Comparison of ENCODE assay signal across 9 mouse cellular contexts in genomic region chr5:122401303-122401640, GRCm38 (mm10). TPM values are rescaled to one million over a fixed set of nuclear protein-coding genes. Genes with fewer than 3 reads are reported as not detected.
A peak's percentile ranks its signal among the peaks of the same experiment; 100 is the strongest.
DNase-seq lines count a peak whose midpoint lies in the region; ATAC-seq and TF ChIP-seq lines count a peak whose summit lies in the region.
"Had no signal": no experiment of that assay in that cellular context is flagged by ENCODE, and none has a peak within 500 bp of the region (broad histone marks: within the 10 kb centered on the region; RNA-seq: fewer than 3 reads in every experiment).

No protein-coding gene starts in this region.

- no peak overlapping the region for H3K4me2 ChIP-seq in CH12.LX (ENCODE audit: insufficient read depth, low read depth, poor library complexity, severe bottlenecking)
- no peak overlapping the region for H3K4me2 ChIP-seq in lung, embryonic 14.5 days
- H3K4me2 ChIP-seq: neural tube, embryonic 12.5 days had no signal

- TF ChIP-seq RAD21 in CH12.LX (IDR thresholded peaks at IDR 0.05; ENCODE audit: low read depth, low read length), result peak; percentile 68

- H3K9ac ChIP-seq in CH12.LX (ENCODE audit: insufficient read depth, low read depth), result no peak overlapping the region
- H3K9ac ChIP-seq in lung, embryonic 14.5 days, result no peak overlapping the region
- H3K9ac ChIP-seq: neural tube, embryonic 12.5 days had no signal

- H3K36me3 ChIP-seq in CH12.LX (replicated peaks in 1 of 2; ENCODE audit: control insufficient read depth in 1 of 2, insufficient read depth in 1 of 2, low read length in 1 of 2), result peaks cover 78 to 98% of the 10 kb centered on the region in 2 experiments
- H3K36me3 ChIP-seq in lung, embryonic 14.5 days (ENCODE audit: insufficient read depth), result peaks cover 90% of the 10 kb centered on the region

- WGBS in lung, embryonic 14.5 days, result 26% methylated on average over 8 of the region's 8 CpGs

- DNase-seq in 3T3-L1 (ENCODE audit: low read depth, low spot score), result peak; percentile 47
- DNase-seq in CH12.LX (ENCODE audit: extremely low read depth), result no peak
- peak; percentile 45 for DNase-seq in c-Kit-positive CD71-positive TER-119-positive erythroid progenitor cells, embryonic 14.5 days (ENCODE audit: low spot score)
- peak; percentile 55 to 62 for DNase-seq in frontal cortex, postnatal 25 days (ENCODE audit: low spot score in 2 of 2)
- DNase-seq in kidney, adult 9 months, result peak; percentile 73
- DNase-seq in lung, embryonic 14.5 days, result peak; percentile 73
- DNase-seq in right cerebral cortex, postnatal 25 days, result peak; percentile 74
- peak; percentile 37 for DNase-seq in yolk sac, embryonic 10.5 days (ENCODE audit: low spot score)

- ATAC-seq in lung, embryonic 14.5 days (ENCODE audit: insufficient read depth), result no peak

- H3K4me3 ChIP-seq in CH12.LX (replicated peaks in 1 of 3; ENCODE audit: low read depth in 2 of 3, low read length in 2 of 3, poor library complexity in 1 of 3), result no peak overlapping the region
- no peak overlapping the region for H3K4me3 ChIP-seq in lung, embryonic 14.5 days (ENCODE audit: low read depth, low read length)
- H3K4me3 ChIP-seq: neural tube, embryonic 12.5 days had no signal

- dilution Hi-C loops in CH12.LX (cut with MboI; ENCODE audit: extremely low pct_ligation_motif_present, extremely low pct_unique_long_range_greater_than_20kb, low sequenced_read_pairs), result no loop called here

- no peaks in the 10 kb centered on the region for H3K27me3 ChIP-seq in CH12.LX (replicated peaks)
- no peaks in the 10 kb centered on the region for H3K27me3 ChIP-seq in lung, embryonic 14.5 days (ENCODE audit: insufficient read depth, low read length)
- H3K27me3 ChIP-seq: neural tube, embryonic 12.5 days had no signal

- no peaks in the 10 kb centered on the region for H3K9me3 ChIP-seq in CH12.LX (replicated peaks; ENCODE audit: low read length)
- H3K9me3 ChIP-seq in lung, embryonic 14.5 days (ENCODE audit: low read depth, low read length), result no peaks in the 10 kb centered on the region

- H3K4me1 ChIP-seq in CH12.LX (ENCODE audit: control insufficient read depth in 1 of 2, insufficient read depth in 2 of 2), result peaks cover 0 to 27% of the 10 kb centered on the region in 2 experiments; a peak in 2 of 4 replicates
- H3K4me1 ChIP-seq in lung, embryonic 14.5 days (ENCODE audit: insufficient read depth), result no peaks in the 10 kb centered on the region
- H3K4me1 ChIP-seq: neural tube, embryonic 12.5 days had no signal

- in situ Hi-C loops in CH12.LX (cut with MboI; ENCODE audit: low pct_ligation_motif_present, low pct_unique_long_range_greater_than_20kb, low sequenced_read_pairs), result no loop called here

- TF ChIP-seq CTCF in CH12.LX (conservative IDR thresholded peaks at IDR 0.05 in 1 of 2, IDR thresholded peaks at IDR 0.05 in 1 of 2; ENCODE audit: low read depth in 2 of 2, low read length in 2 of 2), result peak; percentile 79 to 88
- peak; percentile 93 for TF ChIP-seq CTCF in lung, embryonic 14.5 days (IDR thresholded peaks at IDR 0.05; ENCODE audit: low read depth)

- H3K79me2 ChIP-seq in CH12.LX (replicated peaks; ENCODE audit: control insufficient read depth, extremely low read depth, insufficient read depth, poor library complexity, severe bottlenecking), result peaks cover 16% of the 10 kb centered on the region; the same call in 1 of the 2 replicates

- no peak for TF ChIP-seq EP300 in CH12.LX (IDR thresholded peaks at IDR 0.05; ENCODE audit: low read length)

- no peak for TF ChIP-seq POLR2A in CH12.LX (IDR thresholded peaks at IDR 0.05; ENCODE audit: low read depth, low read length)

- H3K27ac ChIP-seq in CH12.LX (ENCODE audit: insufficient read depth, low read depth), result no peak overlapping the region
- H3K27ac ChIP-seq in lung, embryonic 14.5 days (ENCODE audit: low read depth), result no peak overlapping the region
- H3K27ac ChIP-seq: neural tube, embryonic 12.5 days had no signal

TF ChIP-seq in CH12.LX, 34 proteins besides CTCF, POLR2A, EP300 and RAD21:
- TF ChIP-seq SMC3 (IDR thresholded peaks at IDR 0.05; ENCODE audit: low read depth, low read length) (peak; percentile 52), MXI1 (IDR thresholded peaks at IDR 0.05; ENCODE audit: low read depth, low read length) (no peak)

RNA-seq across cellular contexts. Expression of gene Arpc3, which starts 9.6 kb away (rescaled TPM):
- 297 and 315 TPM in 2 replicates for total RNA-seq in CH12.LX (2012; rRNA removed)
- 425 and 543 TPM in 2 replicates for total RNA-seq in CH12.LX (2014; rRNA removed)
- polyA plus RNA-seq in CH12.LX (2012; ENCODE audit: insufficient read length, low read depth), result 256 TPM in 2 replicates
- polyA plus RNA-seq in lung, embryonic 14.5 days (2014; fragmentation: Nextera tagmentation; extraction: Ambion mirVana), result 45.7 and 48.7 TPM in 2 replicates

RNA-seq across cellular contexts. Expression of gene Anapc7, which starts 20.2 kb away (rescaled TPM):
- total RNA-seq in CH12.LX (2012; rRNA removed) (36.6 and 39.4 TPM in 2 replicates), CH12.LX (2014; rRNA removed) (21.3 and 21.9 TPM in 2 replicates)
- 43.3 and 45.4 TPM in 2 replicates for polyA plus RNA-seq in CH12.LX (2012; ENCODE audit: insufficient read length, low read depth)
- polyA plus RNA-seq in lung, embryonic 14.5 days (2014; fragmentation: Nextera tagmentation; extraction: Ambion mirVana), result 26.8 and 31.9 TPM in 2 replicates

RNA-seq across cellular contexts. Expression of gene Fam216a, which starts 29.1 kb away (rescaled TPM):
- total RNA-seq in CH12.LX (2012; rRNA removed) (37.2 and 38.2 TPM in 2 replicates), CH12.LX (2014; rRNA removed) (50.2 and 55.8 TPM in 2 replicates)
- 41.4 and 41.5 TPM in 2 replicates for polyA plus RNA-seq in CH12.LX (2012; ENCODE audit: insufficient read length, low read depth)
- polyA plus RNA-seq in lung, embryonic 14.5 days (2014; fragmentation: Nextera tagmentation; extraction: Ambion mirVana), result 74.4 and 77.3 TPM in 2 replicates

RNA-seq across cellular contexts. Expression of gene Gpn3, which starts 29.6 kb away (rescaled TPM):
- 61.4 and 66.8 TPM in 2 replicates for total RNA-seq in CH12.LX (2012; rRNA removed)
- 96.1 and 97.1 TPM in 2 replicates for total RNA-seq in CH12.LX (2014; rRNA removed)
- 65.9 and 74.6 TPM in 2 replicates for polyA plus RNA-seq in CH12.LX (2012; ENCODE audit: insufficient read length, low read depth)
- polyA plus RNA-seq in lung, embryonic 14.5 days (2014; fragmentation: Nextera tagmentation; extraction: Ambion mirVana), result 72.1 and 75.5 TPM in 2 replicates

RNA-seq across cellular contexts. Expression of gene Vps29, which starts 47.1 kb away (rescaled TPM):
- total RNA-seq in CH12.LX (2012; rRNA removed), result 82.2 and 94.9 TPM in 2 replicates
- 145 and 153 TPM in 2 replicates for total RNA-seq in CH12.LX (2014; rRNA removed)
- 94.4 and 95.0 TPM in 2 replicates for polyA plus RNA-seq in CH12.LX (2012; ENCODE audit: insufficient read length, low read depth)
- 219 and 223 TPM in 2 replicates for polyA plus RNA-seq in lung, embryonic 14.5 days (2014; fragmentation: Nextera tagmentation; extraction: Ambion mirVana)
